Mouse (Mus musculus): ENCODE results near the gene Epn2.

- TF ChIP-seq MXI1 (IDR thresholded peaks at IDR 0.05; ENCODE audit: low read depth, low read length) (no peak), POLR2A (IDR thresholded peaks at IDR 0.05; ENCODE audit: control insufficient read depth in 1 of 2, insufficient read depth in 1 of 2, low read depth in 1 of 2, low read length in 2 of 2, poor library complexity in 1 of 2) (no peak), SIN3A (IDR thresholded peaks at IDR 0.05; ENCODE audit: low read length) (no peak), GATA1 (IDR thresholded peaks at IDR 0.05; ENCODE audit: low read depth, low read length) (no peak), EP300 (IDR thresholded peaks at IDR 0.05; ENCODE audit: low read depth in 1 of 2, low read length in 2 of 2) (no peak), MAX (IDR thresholded peaks at IDR 0.05; ENCODE audit: low read length) (no peak), USF1 (IDR thresholded peaks at IDR 0.05; ENCODE audit: low read depth, low read length) (no peak), HCFC1 (IDR thresholded peaks at IDR 0.05; ENCODE audit: low read depth, low read length) (no peak), E2F4 (IDR thresholded peaks at IDR 0.05; ENCODE audit: borderline replicate concordance, low read depth, low read length) (no peak), CTCF (IDR thresholded peaks at IDR 0.05 in 2 of 3, conservative IDR thresholded peaks at IDR 0.05 in 1 of 3; ENCODE audit: control insufficient read depth in 1 of 3, insufficient read depth in 1 of 3, low read depth in 2 of 3, low read length in 3 of 3, poor library complexity in 1 of 3, severe bottlenecking in 1 of 3) (no peak), ZC3H11A (IDR thresholded peaks at IDR 0.05; ENCODE audit: low read depth, low read length) (no peak)
Observed at GRCm38 (mm10) chr11:61615686-61616522, 36.4 kb upstream of the Epn2 start.
